Mouse (Mus musculus) midbrain, embryonic 13.5 days (tissue): ENCODE data around the gene Adcy10. TPM values are rescaled to one million over a fixed set of nuclear protein-coding genes. Genes with fewer than 3 reads are reported as not detected.

ENCODE experiments used
- polyA plus RNA-seq: library from polyadenylated mRNA; unstranded; fragments of >200 nt; fragmentation: Nextera tagmentation; extraction: Ambion mirVana; gene quantifications from 2 replicates; pipeline ENCODE4 v1.2.1, GENCODE M21; 2015

Gene Adcy10
- polyA plus RNA-seq, 1 experiment from 2014 or later = 0.11 TPM

Other genes with a start within 250 kb of the Adcy10 start
- gene Tiprl, start 248.2 kb upstream of the Adcy10 start, polyA plus RNA-seq = 135 and 136 TPM in 2 replicates
- 3.9 and 4.4 TPM in 2 replicates for gene Gpr161, start 189.4 kb upstream of the Adcy10 start, polyA plus RNA-seq
- gene Dcaf6, start 24.7 kb upstream of the Adcy10 start, polyA plus RNA-seq = 11.6 and 13.6 TPM in 2 replicates
- 162 and 170 TPM in 2 replicates for gene Mpc2, start 24.5 kb upstream of the Adcy10 start, polyA plus RNA-seq
- gene Mpzl1, start 149.4 kb downstream of the Adcy10 start, polyA plus RNA-seq = 135 and 147 TPM in 2 replicates
- gene Rcsd1, start 224.6 kb downstream of the Adcy10 start, polyA plus RNA-seq = 8.0 and 8.3 TPM in 2 replicates